Mouse (Mus musculus) liver, embryonic 11.5 days (tissue): Measurements from ENCODE around the gene Ppp1r15b. TPM values are rescaled to one million over a fixed set of nuclear protein-coding genes. Genes with fewer than 3 reads are reported as not detected.

Experiments
- ATAC-seq: fragments of 200-750 bp; cut with Nextera tagmentation; replicated peaks from 2 replicates; pipeline ENCODE4 v1.8.0; 2017; ENCODE audit warnings: moderate number of reproducible peaks, mild to moderate bottlenecking, moderate TSS enrichment, moderate library complexity; ENCODE audit not compliant: low FRiP score
- DNase-seq: peaks from one replicate; pipeline ENCODE4 v3.0.0-alpha.2; 2017; ENCODE audit warnings: low spot score
- H3K27ac ChIP-seq: fragments of 300-500 bp; sonication (generic); 2 replicates; pipeline ENCODE4 v1.5.1; 2014; ENCODE audit warnings: mild to moderate bottlenecking, low read depth, low read length, control low read depth
- H3K27me3 ChIP-seq: fragments of 300-500 bp; sonication (generic); replicated peaks from 2 replicates; pipeline ENCODE4 v1.6.1; 2014; ENCODE audit warnings: low read length, mixed read lengths; ENCODE audit not compliant: control insufficient read depth, insufficient read depth
- H3K36me3 ChIP-seq: fragments of 300-500 bp; sonication (generic); 2 replicates; pipeline ENCODE4 v1.6.1; 2014; ENCODE audit warnings: mild to moderate bottlenecking, low read length, moderate library complexity, mixed read lengths; ENCODE audit not compliant: control insufficient read depth, insufficient read depth
- H3K4me1 ChIP-seq: fragments of 300-500 bp; sonication (generic); replicated peaks from 2 replicates; pipeline ENCODE4 v1.6.1; 2014; ENCODE audit warnings: low read length, mixed read lengths; ENCODE audit not compliant: control insufficient read depth, insufficient read depth
- H3K4me2 ChIP-seq: fragments of 300-500 bp; sonication (generic); 2 replicates; pipeline ENCODE4 v1.6.1; 2014; ENCODE audit warnings: mild to moderate bottlenecking, control low read depth, moderate library complexity
- H3K4me3 ChIP-seq: fragments of 300-500 bp; sonication (generic); 2 replicates; pipeline ENCODE4 v1.5.1; 2014; ENCODE audit warnings: low read depth, low read length, control low read depth
- H3K9ac ChIP-seq: fragments of 300-500 bp; sonication (generic); 2 replicates; pipeline ENCODE4 v1.6.1; 2014; ENCODE audit warnings: low read depth, low read length, control low read depth
- H3K9me3 ChIP-seq: fragments of 300-500 bp; sonication (generic); 2 replicates; pipeline ENCODE4 v1.6.1; 2016; ENCODE audit warnings: low read length, inconsistent platforms, mixed read lengths; ENCODE audit not compliant: control insufficient read depth
- WGBS: fragments of 180-500 bp; shearing (Covaris S2); extraction: QIAGEN DNeasy Blood & Tissue Kit; methylation state at CpG from one replicate; pipeline ENCODE4 v1.1.7; 2014; 5-methylcytosine and 5-hydroxymethylcytosine counted together
- polyA plus RNA-seq: library from polyadenylated mRNA; unstranded; fragments of >200 nt; fragmentation: Nextera tagmentation; extraction: Ambion mirVana; gene quantifications from 2 replicates; pipeline ENCODE4 v1.2.1, GENCODE M21; 2014

Gene Ppp1r15b
- polyA plus RNA-seq, 1 experiment from 2014 or later = 89.0 TPM

- Histone ChIP-seq H3K9me3 (no peaks in the 10 kb centered on the region), H3K27ac (peak overlapping the region; percentile 70), H3K4me3 (no peak overlapping the region), H3K27me3 (no peaks in the 10 kb centered on the region), H3K36me3 (no peaks in the 10 kb centered on the region), H3K9ac (no peak overlapping the region), H3K4me1 (peaks cover 15% of the 10 kb centered on the region), H3K4me2 (no peak overlapping the region)
- ATAC-seq (peak; percentile 69), DNase-seq (no peak)
- WGBS = 78% methylated on average over 5 of the region's 5 CpGs
Observed at GRCm38 (mm10) chr1:133118127-133118526, 12.8 kb upstream of the Ppp1r15b start.

GRCm38 (mm10) chr1:133118844-133119243, 12.1 kb upstream of the Ppp1r15b start:
- no peak overlapping the region for H3K9ac ChIP-seq
- no peaks in the 10 kb centered on the region for H3K9me3 ChIP-seq
- no peaks in the 10 kb centered on the region for H3K36me3 ChIP-seq
- H3K27me3 ChIP-seq = no peaks in the 10 kb centered on the region
- DNase-seq (no peak), ATAC-seq (peak; percentile 96)
- H3K4me2 ChIP-seq = peak overlapping the region; percentile 8; the same call in 1 of the 2 replicates
- peak overlapping the region; percentile 70 for H3K27ac ChIP-seq
- no peak overlapping the region for H3K4me3 ChIP-seq
- peaks cover 15% of the 10 kb centered on the region for H3K4me1 ChIP-seq
- WGBS = 25% methylated on average over 3 of the region's 3 CpGs

GRCm38 (mm10) chr1:133119931-133120712, 10.8 kb upstream of the Ppp1r15b start:
- no peak overlapping the region for H3K9ac ChIP-seq
- no peaks in the 10 kb centered on the region for H3K27me3 ChIP-seq
- no peak overlapping the region for H3K4me2 ChIP-seq
- no peaks in the 10 kb centered on the region for H3K9me3 ChIP-seq
- 60% methylated on average over 7 of the region's 7 CpGs for WGBS
- H3K4me1 ChIP-seq = peaks cover 15% of the 10 kb centered on the region
- H3K36me3 ChIP-seq = no peaks in the 10 kb centered on the region
- ATAC-seq (no peak), DNase-seq (no peak)
- 0 out of 2 replicates have a peak overlapping the region, but pooled peaks have one; percentile 70 for H3K27ac ChIP-seq
- H3K4me3 ChIP-seq = no peak overlapping the region

- WGBS = 57% methylated on average over 6 of the region's 6 CpGs
- H3K27me3 ChIP-seq = no peaks in the 10 kb centered on the region
- H3K4me3 ChIP-seq = no peak overlapping the region
- peaks cover 15% of the 10 kb centered on the region for H3K4me1 ChIP-seq
- no peaks in the 10 kb centered on the region for H3K36me3 ChIP-seq
- no peak overlapping the region for H3K4me2 ChIP-seq
- H3K27ac ChIP-seq = no peak overlapping the region
- no peaks in the 10 kb centered on the region for H3K9me3 ChIP-seq
- no peak for DNase-seq
- H3K9ac ChIP-seq = no peak overlapping the region
- no peak for ATAC-seq
Observed at GRCm38 (mm10) chr1:133121246-133121645, 9.7 kb upstream of the Ppp1r15b start.

- H3K4me2 ChIP-seq = no peak overlapping the region
- H3K4me1 ChIP-seq = peaks cover 18% of the 10 kb centered on the region
- H3K9ac ChIP-seq = no peak overlapping the region
- no peak for DNase-seq
- H3K9me3 ChIP-seq = no peaks in the 10 kb centered on the region
- WGBS = 74% methylated on average over 6 of the region's 6 CpGs
- H3K36me3 ChIP-seq = no peaks in the 10 kb centered on the region
- H3K27ac ChIP-seq = no peak overlapping the region
- no peak overlapping the region for H3K4me3 ChIP-seq
- ATAC-seq = peak; percentile 40; the same call in 1 of the 2 replicates
- H3K27me3 ChIP-seq = no peaks in the 10 kb centered on the region
Observed at GRCm38 (mm10) chr1:133124137-133124536, 6.8 kb upstream of the Ppp1r15b start.

DNA sequence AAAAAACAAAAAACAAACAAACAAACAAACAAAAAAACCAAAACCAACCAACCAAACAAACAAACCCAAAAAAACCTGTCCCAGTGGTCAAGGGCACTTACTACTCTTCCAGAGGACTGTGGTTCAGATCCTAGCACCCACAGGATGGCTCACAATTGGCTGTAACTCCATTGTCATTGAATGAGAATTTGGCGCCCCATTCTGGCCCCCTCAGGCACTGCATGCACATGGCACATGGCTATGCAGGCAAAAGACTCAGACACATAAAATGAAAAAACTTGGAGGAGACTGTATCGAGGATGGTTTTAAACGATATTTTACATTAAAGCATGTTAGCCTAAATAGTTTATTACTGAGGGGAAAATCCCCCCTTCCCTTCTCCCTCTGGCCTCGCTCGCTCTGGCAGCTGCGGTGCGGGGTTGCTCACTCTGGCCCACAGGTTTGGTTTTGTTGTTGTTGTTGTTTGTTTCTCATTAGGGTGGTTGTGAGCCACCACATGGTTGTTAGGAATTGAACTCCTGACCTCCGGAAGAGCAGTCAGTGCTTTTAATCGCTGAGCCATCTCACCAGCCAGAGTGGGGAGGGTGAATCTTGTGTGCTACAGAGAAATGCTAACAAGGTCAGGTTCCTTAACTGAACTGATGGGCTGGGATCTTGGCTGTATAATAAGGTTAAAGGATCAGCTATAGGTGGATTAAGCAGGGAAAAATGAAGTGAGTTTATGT, 5.1 kb upstream of the Ppp1r15b start:
- Histone ChIP-seq H3K9me3 (no peaks in the 10 kb centered on the region), H3K4me1 (peaks cover 9% of the 10 kb centered on the region; the same call in 1 of the 2 replicates), H3K27me3 (no peaks in the 10 kb centered on the region), H3K27ac (no peak overlapping the region; the same call in 1 of the 2 replicates), H3K4me3 (no peak overlapping the region), H3K36me3 (no peaks in the 10 kb centered on the region), H3K4me2 (no peak overlapping the region), H3K9ac (no peak overlapping the region)
- DNase-seq (no peak), ATAC-seq (no peak)
- WGBS = 83% methylated on average over 9 of the region's 9 CpGs

DNA sequence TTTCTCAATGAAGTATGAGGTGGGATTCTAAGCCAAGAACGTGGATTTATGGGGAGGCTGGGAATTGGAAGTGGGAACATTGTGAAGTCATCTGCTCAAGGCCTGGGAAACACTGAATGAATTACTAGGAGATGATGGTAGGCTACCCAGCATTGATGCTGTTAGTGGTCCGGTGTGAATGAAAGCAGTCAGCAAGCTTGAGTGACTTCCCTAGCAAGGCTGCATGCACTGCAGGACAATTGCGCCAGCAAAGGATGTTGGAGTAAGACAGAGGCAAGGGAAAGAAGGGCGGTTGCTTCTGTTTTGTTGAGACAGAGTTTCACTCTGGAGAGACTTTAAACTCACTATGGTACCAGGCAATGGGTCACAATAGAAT, 4.6 kb upstream of the Ppp1r15b start:
- Histone ChIP-seq H3K4me2 (no peak overlapping the region), H3K27ac (no peak overlapping the region; the same call in 1 of the 2 replicates), H3K36me3 (no peaks in the 10 kb centered on the region), H3K4me3 (no peak overlapping the region), H3K4me1 (peaks cover 9% of the 10 kb centered on the region; the same call in 1 of the 2 replicates), H3K9me3 (no peaks in the 10 kb centered on the region), H3K9ac (no peak overlapping the region), H3K27me3 (no peaks in the 10 kb centered on the region)
- ATAC-seq = no peak
- DNase-seq = no peak
- 77% methylated on average over 4 of the region's 4 CpGs for WGBS

GRCm38 (mm10) chr1:133127328-133127727, 3.6 kb upstream of the Ppp1r15b start:
- Histone ChIP-seq H3K9ac (no peak overlapping the region), H3K27ac (0 out of 2 replicates have a peak overlapping the region, but pooled peaks have one; percentile 11), H3K4me1 (peaks cover 9% of the 10 kb centered on the region; the same call in 1 of the 2 replicates), H3K27me3 (no peaks in the 10 kb centered on the region), H3K9me3 (no peaks in the 10 kb centered on the region), H3K36me3 (no peaks in the 10 kb centered on the region), H3K4me2 (no peak overlapping the region), H3K4me3 (no peak overlapping the region)
- DNase-seq (no peak), ATAC-seq (no peak)
- 53% methylated on average over 9 of the region's 9 CpGs for WGBS
